ENCODE assay signal across 8 mouse cellular contexts in the genomic region with DNA sequence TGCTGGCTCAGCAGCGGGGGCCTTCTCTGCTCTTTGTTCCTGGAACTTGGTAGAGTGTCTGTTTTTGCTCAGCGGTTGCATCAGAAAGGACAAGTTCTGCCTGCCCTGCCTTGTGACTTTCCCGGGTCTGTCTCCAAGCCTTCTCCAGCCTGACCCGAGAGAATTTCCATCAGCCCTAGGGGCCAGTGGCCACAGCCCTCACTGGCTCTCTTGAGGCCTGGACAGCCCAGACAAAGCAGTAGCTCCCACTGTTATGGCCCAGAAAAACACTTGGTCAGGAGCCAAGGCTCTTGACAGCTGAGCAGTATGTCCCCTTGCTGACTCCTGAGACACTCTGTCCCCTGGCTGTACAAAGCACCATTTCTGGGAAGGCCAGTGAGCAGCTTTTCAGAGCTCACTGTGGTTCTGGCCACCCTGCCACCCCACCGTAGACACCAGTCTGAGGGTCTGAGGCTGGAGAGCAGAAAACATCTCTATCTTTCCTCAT. TPM values are rescaled to one million over a fixed set of nuclear protein-coding genes. Genes with fewer than 3 reads are reported as not detected.
A peak's percentile ranks its signal among the peaks of the same experiment; 100 is the strongest.
DNase-seq lines count a peak whose midpoint lies in the region; ATAC-seq and TF ChIP-seq lines count a peak whose summit lies in the region.

A gene (plus strand): TSS at position 437 of the 487 bp plus-strand sequence.

- no peak for DNase-seq in urinary bladder, adult 2 months (ENCODE audit: low spot score)
- no peak for DNase-seq in urinary bladder, adult 18-20 months (ENCODE audit: low spot score in 2 of 2)
- DNase-seq in heart, adult 9 months (ENCODE audit: low spot score in 2 of 2), result peak; percentile 93 to 94
- DNase-seq in spleen, adult 18-20 months, result no peak

- no peak for ATAC-seq in embryonic facial prominence, embryonic 13.5 days (ENCODE audit: insufficient number of reproducible peaks, insufficient read depth, low FRiP score, low TSS enrichment, low read depth)
- ATAC-seq in kidney, embryonic 14.5 days (ENCODE audit: low FRiP score, low TSS enrichment), result no peak
- ATAC-seq in limb, embryonic 12.5 days (ENCODE audit: insufficient number of reproducible peaks, insufficient read depth, low FRiP score, low TSS enrichment, low read depth), result no peak

- 25% methylated on average over 5 of the region's 5 CpGs for WGBS in embryonic facial prominence, embryonic 13.5 days
- 54% methylated on average over 5 of the region's 5 CpGs for whole genome bisulfite sequencing in kidney, embryonic 14.5 days
- 31% methylated on average over 5 of the region's 5 CpGs for WGBS in limb, embryonic 12.5 days

- H3ac ChIP-seq in myocyte (ENCODE audit: control insufficient read depth, insufficient read length), result no peak within 1 kb of the TSS

- no peaks in the 10 kb centered on the region for H3K9me3 ChIP-seq in embryonic facial prominence, embryonic 13.5 days
- no peaks in the 10 kb centered on the region for H3K9me3 ChIP-seq in kidney, embryonic 14.5 days (ENCODE audit: control insufficient read depth, low read length)
- H3K9me3 ChIP-seq in limb, embryonic 12.5 days, result no peaks in the 10 kb centered on the region

- H3K36me3 ChIP-seq in embryonic facial prominence, embryonic 13.5 days, result peaks cover 41% of the 10 kb centered on the region
- peaks cover 39% of the 10 kb centered on the region for H3K36me3 ChIP-seq in kidney, embryonic 14.5 days (ENCODE audit: control insufficient read depth, insufficient read depth, low read length)
- peaks cover 42% of the 10 kb centered on the region for H3K36me3 ChIP-seq in limb, embryonic 12.5 days
- peaks cover 39% of the 10 kb centered on the region for H3K36me3 ChIP-seq in myocyte (ENCODE audit: control insufficient read depth, insufficient read depth)

- H3K9ac ChIP-seq in embryonic facial prominence, embryonic 13.5 days, result peak within 1 kb of the TSS; percentile 58
- peak within 1 kb of the TSS; percentile 28 for H3K9ac ChIP-seq in kidney, embryonic 14.5 days (ENCODE audit: low read depth, low read length)
- peak within 1 kb of the TSS; percentile 14 for H3K9ac ChIP-seq in limb, embryonic 12.5 days (replicated peaks)

- H3K27me3 ChIP-seq in embryonic facial prominence, embryonic 13.5 days, result no peaks in the 10 kb centered on the region
- H3K27me3 ChIP-seq in kidney, embryonic 14.5 days (ENCODE audit: control insufficient read depth, insufficient read depth, low read length), result no peaks in the 10 kb centered on the region
- H3K27me3 ChIP-seq in limb, embryonic 12.5 days, result no peaks in the 10 kb centered on the region
- H3K27me3 ChIP-seq in myocyte (ENCODE audit: control insufficient read depth, insufficient read depth, insufficient read length), result no peaks in the 10 kb centered on the region

- no peak within 1 kb of the TSS for H3K4me3 ChIP-seq in embryonic facial prominence, embryonic 13.5 days
- no peak within 1 kb of the TSS for H3K4me3 ChIP-seq in kidney, embryonic 14.5 days (ENCODE audit: low read length)
- no peak within 1 kb of the TSS; the same call in 1 of the 2 replicates for H3K4me3 ChIP-seq in limb, embryonic 12.5 days (replicated peaks)
- peak within 1 kb of the TSS; percentile 10 for H3K4me3 ChIP-seq in myocyte

- peak; percentile 28 for TF ChIP-seq POLR2A in myocyte (IDR thresholded peaks at IDR 0.05; ENCODE audit: insufficient read length, low read depth)

- H3K27ac ChIP-seq in embryonic facial prominence, embryonic 13.5 days, result peak within 1 kb of the TSS; percentile 87
- peak within 1 kb of the TSS; percentile 90 for H3K27ac ChIP-seq in kidney, embryonic 14.5 days (ENCODE audit: low read depth, low read length)
- peak within 1 kb of the TSS; percentile 84 for H3K27ac ChIP-seq in limb, embryonic 12.5 days

- peaks cover 45% of the 10 kb centered on the region for H3K4me1 ChIP-seq in embryonic facial prominence, embryonic 13.5 days
- peaks cover 23% of the 10 kb centered on the region for H3K4me1 ChIP-seq in kidney, embryonic 14.5 days (ENCODE audit: control insufficient read depth, insufficient read depth, low read length)
- peaks cover 37% of the 10 kb centered on the region for H3K4me1 ChIP-seq in limb, embryonic 12.5 days (replicated peaks)

- H3K4me2 ChIP-seq in embryonic facial prominence, embryonic 13.5 days, result 0 out of 2 replicates have a peak within 1 kb of the TSS, but pooled peaks have one; percentile 16
- H3K4me2 ChIP-seq in kidney, embryonic 14.5 days (replicated peaks; ENCODE audit: low read depth, low read length), result peak within 1 kb of the TSS; percentile 19
- peak within 1 kb of the TSS; percentile 23 for H3K4me2 ChIP-seq in limb, embryonic 12.5 days
- peak within 1 kb of the TSS; percentile 72 for H3K4me2 ChIP-seq in myocyte (ENCODE audit: low read depth)

- peaks cover 10% of the 10 kb centered on the region for H3K79me2 ChIP-seq in myocyte (ENCODE audit: control insufficient read depth, insufficient read depth)

TF ChIP-seq in myocyte, 11 proteins besides CTCF, POLR2A, EP300 and RAD21:
- TF ChIP-seq TCF12 (IDR thresholded peaks at IDR 0.05; ENCODE audit: insufficient read depth, poor library complexity, severe bottlenecking) (no peak), SRF (IDR thresholded peaks at IDR 0.05; ENCODE audit: control insufficient read depth, insufficient read length, low read depth) (no peak), POLR2AphosphoS2 (IDR thresholded peaks at IDR 0.05; ENCODE audit: insufficient read length, low read depth) (peak; percentile 48), MYOG (IDR thresholded peaks at IDR 0.05; ENCODE audit: control insufficient read depth in 1 of 3, insufficient read depth in 1 of 3, insufficient read length in 2 of 3, low read depth in 2 of 3) (peak in 2 of 3 experiments; percentile 43 to 75), TCF3 (IDR thresholded peaks at IDR 0.05; ENCODE audit: insufficient read length, low read depth) (no peak), CEBPB (IDR thresholded peaks at IDR 0.05; ENCODE audit: insufficient read depth, poor library complexity, severe bottlenecking) (peak; percentile 91), REST (IDR thresholded peaks at IDR 0.05; ENCODE audit: insufficient read depth, insufficient read length) (no peak), E2F4 (IDR thresholded peaks at IDR 0.05; ENCODE audit: insufficient read depth) (no peak), MAX (IDR thresholded peaks at IDR 0.05; ENCODE audit: low read depth) (no peak), MYOD1 (IDR thresholded peaks at IDR 0.05; ENCODE audit: control insufficient read depth in 1 of 3, insufficient read length in 2 of 3, low read depth in 2 of 3) (peak in 2 of 3 experiments; percentile 56 to 65), USF1 (IDR thresholded peaks at IDR 0.05; ENCODE audit: low read depth) (no peak)

RNA-seq across cellular contexts. Expression of the gene that starts here (rescaled TPM):
- 36.2 and 55.9 TPM in 2 replicates for polyA plus RNA-seq in urinary bladder, adult 2 months (2012; rRNA removed)
- polyA plus RNA-seq in embryonic facial prominence, embryonic 13.5 days (2015; fragmentation: Nextera tagmentation; extraction: Ambion mirVana), result 3.7 and 4.7 TPM in 2 replicates
- 7.7 and 11.5 TPM in 2 replicates for polyA plus RNA-seq in kidney, embryonic 14.5 days (2014; fragmentation: Nextera tagmentation; extraction: Ambion mirVana)
- 2.6 and 3.6 TPM in 2 replicates for polyA plus RNA-seq in limb, embryonic 12.5 days (2016; fragmentation: Nextera tagmentation; extraction: Ambion mirVana)
- polyA plus RNA-seq in myocyte (2012; fragmentation: generic; extraction: Trizol), result 14.7 TPM

Comparison
In these comparisons a context has a peak if more than half of its experiments do, and no peak if none do; other contexts are left out.
1. DNase-seq: peak in heart, adult 9 months (2 of 2); none in urinary bladder, adult 2 months (single experiment), urinary bladder, adult 18-20 months (0 of 2) and spleen, adult 18-20 months (0 of 2).
2. H3K4me2 ChIP-seq: peak in every context shown above with its lines; median percentile 72 in myocyte; 23 in limb, embryonic 12.5 days; 19 in kidney, embryonic 14.5 days; 16 in embryonic facial prominence, embryonic 13.5 days.
3. Peak in every context shown above with its lines, with median percentiles within 50 percentile points of each other: H3K27ac ChIP-seq and H3K9ac ChIP-seq.